Mouse (Mus musculus): ENCODE data around the gene H2-D1. TPM values are rescaled to one million over a fixed set of nuclear protein-coding genes. Genes with fewer than 3 reads are reported as not detected.
"Not testable (repeated sequence)": the region's sequence is repeated elsewhere in the genome, so short reads cannot be mapped to it uniquely, and the experiment has no call there.

H2-D1 gene
- polyA plus RNA-seq, 1 experiment from 2014 or later: 90.8 TPM

- Histone ChIP-seq H3K27ac (ENCODE audit: low read depth, low read length) (no peak overlapping the region), H3K4me3 (ENCODE audit: low read depth, low read length) (no peak overlapping the region), H3K9me3 (ENCODE audit: control insufficient read depth, low read length) (no peaks in the 10 kb centered on the region), H3K4me1 (replicated peaks; ENCODE audit: control insufficient read depth, insufficient read depth, low read length) (peaks cover 4% of the 10 kb centered on the region; the same call in 1 of the 2 replicates), H3K27me3 (replicated peaks; ENCODE audit: control insufficient read depth, insufficient read depth, low read length) (no peaks in the 10 kb centered on the region), H3K4me2 (no peak overlapping the region), H3K9ac (ENCODE audit: low read depth, low read length) (no peak overlapping the region), H3K36me3 (ENCODE audit: control insufficient read depth, insufficient read depth, low read length) (peaks cover 19% of the 10 kb centered on the region; the same call in 1 of the 2 replicates)
- 78% methylated on average over 14 of the region's 14 CpGs for WGBS
- no peak for DNase-seq (ENCODE audit: low spot score)
- ATAC-seq (replicated peaks; ENCODE audit: low FRiP score): no peak
These were observed 35.9 kb upstream of the H2-D1 start for GRCm38 (mm10) chr17:35226561-35227046.

DNA sequence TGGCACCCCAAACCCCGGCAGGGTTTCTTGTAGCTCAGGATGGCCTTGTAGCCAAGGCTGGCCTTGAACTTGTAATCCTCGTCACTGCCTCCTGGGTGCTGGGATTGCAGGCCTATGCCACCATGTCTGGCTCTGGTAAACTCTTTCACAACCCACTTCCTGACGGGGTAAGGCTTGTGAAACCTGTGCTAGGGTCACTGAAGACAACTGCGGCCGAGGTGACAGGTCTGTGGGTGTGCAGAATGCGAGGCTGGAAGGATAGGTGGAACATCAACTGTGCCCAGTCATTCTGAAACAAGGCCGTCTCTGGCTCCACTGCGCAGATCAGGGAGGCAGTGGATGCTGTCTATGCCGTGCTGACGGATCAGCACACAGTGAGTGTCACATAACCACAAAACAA is 31.5 kb upstream of the H2-D1 start:
- H3K36me3 ChIP-seq (ENCODE audit: control insufficient read depth, insufficient read depth, low read length): peaks cover 19% of the 10 kb centered on the region; the same call in 1 of the 2 replicates

DNA sequence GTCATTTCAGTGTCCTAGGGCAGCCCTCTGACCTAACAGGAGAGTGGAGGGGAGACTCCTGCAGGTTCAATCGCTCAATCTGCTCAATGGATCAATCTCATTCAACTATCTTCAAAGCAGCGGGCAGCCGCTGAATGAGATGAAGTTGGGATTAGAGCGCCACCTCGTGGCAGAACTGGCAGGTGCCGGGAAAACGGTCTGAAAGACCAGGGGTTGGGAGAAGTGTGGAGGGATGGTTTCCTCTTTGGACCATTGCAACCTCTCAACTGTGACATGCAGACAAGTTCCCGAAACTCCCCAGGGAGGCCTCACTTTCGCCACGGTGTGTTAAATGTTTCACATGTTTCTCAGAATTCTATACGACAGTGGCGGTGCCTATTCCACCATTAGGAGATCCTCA is 30.5 kb upstream of the H2-D1 start:
- 0 out of 2 replicates have a peak overlapping the region, but pooled peaks have one; percentile 25 for H3K27ac ChIP-seq (ENCODE audit: low read depth, low read length)
- H3K27me3 ChIP-seq (replicated peaks; ENCODE audit: control insufficient read depth, insufficient read depth, low read length): no peaks in the 10 kb centered on the region
- H3K9me3 ChIP-seq (ENCODE audit: control insufficient read depth, low read length): no peaks in the 10 kb centered on the region
- peaks cover 19% of the 10 kb centered on the region; the same call in 1 of the 2 replicates for H3K36me3 ChIP-seq (ENCODE audit: control insufficient read depth, insufficient read depth, low read length)
- peak overlapping the region; percentile 12; the same call in 1 of the 2 replicates for H3K4me3 ChIP-seq (ENCODE audit: low read depth, low read length)
- 10% methylated on average over 12 of the region's 12 CpGs for WGBS
- 0 out of 2 replicates have a peak overlapping the region, but pooled peaks have one; percentile 25 for H3K9ac ChIP-seq (ENCODE audit: low read depth, low read length)
- DNase-seq (ENCODE audit: low spot score): peak; percentile 81
- peaks cover 20% of the 10 kb centered on the region for H3K4me1 ChIP-seq (replicated peaks; ENCODE audit: control insufficient read depth, insufficient read depth, low read length)
- peak overlapping the region; percentile 79 for H3K4me2 ChIP-seq
- ATAC-seq (replicated peaks; ENCODE audit: low FRiP score): no peak

More for the DNA sequence above, 31.5 kb upstream of the H2-D1 start:
- Histone ChIP-seq H3K9ac (ENCODE audit: low read depth, low read length) (no peak overlapping the region), H3K4me3 (ENCODE audit: low read depth, low read length) (no peak overlapping the region), H3K9me3 (ENCODE audit: control insufficient read depth, low read length) (no peaks in the 10 kb centered on the region), H3K4me1 (replicated peaks; ENCODE audit: control insufficient read depth, insufficient read depth, low read length) (peaks cover 15% of the 10 kb centered on the region), H3K27ac (ENCODE audit: low read depth, low read length) (no peak overlapping the region), H3K27me3 (replicated peaks; ENCODE audit: control insufficient read depth, insufficient read depth, low read length) (no peaks in the 10 kb centered on the region), H3K4me2 (no peak overlapping the region)
- ATAC-seq (replicated peaks; ENCODE audit: low FRiP score) (no peak), DNase-seq (ENCODE audit: low spot score) (no peak)
- 91% methylated on average over 10 of the region's 10 CpGs for WGBS

DNA sequence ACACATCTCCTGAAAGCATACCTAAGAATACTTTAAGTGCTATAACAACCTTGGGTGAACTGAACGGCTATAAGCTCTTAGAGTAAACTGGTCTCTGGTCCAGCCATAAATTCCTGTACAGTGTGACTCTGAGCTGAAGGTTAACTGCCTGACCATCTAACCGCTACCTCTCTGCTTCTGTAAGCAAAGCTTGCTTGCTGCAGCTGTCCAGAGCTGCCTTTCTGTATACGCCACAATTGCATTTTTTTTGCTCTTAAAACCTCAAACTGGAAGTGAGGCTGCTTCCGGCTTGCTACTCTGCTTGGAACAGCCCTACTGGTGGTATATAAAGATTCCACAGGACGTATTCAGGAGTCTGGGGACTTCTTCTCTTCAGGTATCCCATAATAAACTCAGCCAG is 29.9 kb upstream of the H2-D1 start:
- H3K4me3 ChIP-seq (ENCODE audit: low read depth, low read length): peak overlapping the region; percentile 12; the same call in 1 of the 2 replicates
- H3K4me2 ChIP-seq: peak overlapping the region; percentile 79
- ATAC-seq (replicated peaks; ENCODE audit: low FRiP score) (no peak), DNase-seq (ENCODE audit: low spot score) (no peak)
- peaks cover 20% of the 10 kb centered on the region for H3K4me1 ChIP-seq (replicated peaks; ENCODE audit: control insufficient read depth, insufficient read depth, low read length)
- WGBS: 84% methylated on average over 5 of the region's 5 CpGs
- H3K27ac ChIP-seq (ENCODE audit: low read depth, low read length): peak overlapping the region; percentile 25; the same call in 1 of the 2 replicates
- no peaks in the 10 kb centered on the region for H3K27me3 ChIP-seq (replicated peaks; ENCODE audit: control insufficient read depth, insufficient read depth, low read length)
- H3K9ac ChIP-seq (ENCODE audit: low read depth, low read length): 0 out of 2 replicates have a peak overlapping the region, but pooled peaks have one; percentile 25
- peaks cover 19% of the 10 kb centered on the region; the same call in 1 of the 2 replicates for H3K36me3 ChIP-seq (ENCODE audit: control insufficient read depth, insufficient read depth, low read length)
- H3K9me3 ChIP-seq (ENCODE audit: control insufficient read depth, low read length): no peaks in the 10 kb centered on the region

DNA sequence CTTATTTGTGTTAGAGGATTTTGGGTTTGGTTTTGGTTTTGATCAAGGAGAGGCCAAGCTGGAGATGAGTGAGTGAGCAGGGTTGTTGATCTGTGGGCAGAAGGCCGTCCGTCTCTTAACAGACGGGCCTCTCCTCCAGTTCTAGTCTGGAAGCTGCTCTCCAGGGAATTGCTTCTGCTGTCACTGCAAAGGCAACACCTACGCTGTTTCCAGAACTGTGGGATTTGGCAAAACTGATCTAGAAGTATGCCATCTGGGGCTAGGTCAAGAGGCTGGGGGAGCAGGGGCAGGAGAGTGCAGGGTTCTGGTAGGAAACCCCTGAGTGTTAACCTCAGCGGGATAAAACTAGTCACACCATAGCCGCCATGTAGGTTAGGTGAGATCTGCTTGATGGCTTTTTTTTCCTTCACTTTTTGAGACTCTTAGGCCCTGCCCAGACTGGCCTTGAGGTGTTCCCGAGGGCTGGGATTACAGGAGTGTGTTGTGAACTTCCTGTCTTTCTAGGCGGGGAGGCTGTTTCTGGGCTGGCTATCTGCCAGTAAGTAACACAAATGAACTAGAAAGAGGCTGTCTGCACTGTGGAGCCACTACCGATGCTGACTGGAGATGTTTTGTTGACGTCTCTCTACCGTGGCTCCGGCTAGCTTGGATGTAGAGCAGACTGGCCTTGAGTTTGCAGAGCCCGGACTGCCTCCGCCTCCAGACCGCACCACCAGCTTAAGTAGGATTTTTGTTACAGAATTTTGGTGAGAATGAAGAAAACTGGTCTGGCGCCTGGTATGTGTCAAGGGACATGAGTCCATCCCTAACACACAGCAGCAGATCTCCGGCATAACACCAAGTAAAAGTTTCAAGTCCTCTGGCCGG is 29.2 kb upstream of the H2-D1 start, which contains the start of gene Atp6v1g2:
Gene Atp6v1g2 (plus strand): TSS at position 547 of the 867 bp plus-strand sequence.
- H3K27me3 ChIP-seq (replicated peaks; ENCODE audit: control insufficient read depth, insufficient read depth, low read length): no peaks in the 10 kb centered on the region
- no peak for ATAC-seq (replicated peaks; ENCODE audit: low FRiP score)
- WGBS: 71% methylated on average over 18 of the region's 18 CpGs
- H3K9me3 ChIP-seq (ENCODE audit: control insufficient read depth, low read length): no peaks in the 10 kb centered on the region
- DNase-seq (ENCODE audit: low spot score): no peak
- H3K9ac ChIP-seq (ENCODE audit: low read depth, low read length): peak within 1 kb of the TSS; percentile 88
- peak within 1 kb of the TSS; percentile 79 for H3K4me2 ChIP-seq
- H3K36me3 ChIP-seq (ENCODE audit: control insufficient read depth, insufficient read depth, low read length): peaks cover 19% of the 10 kb centered on the region; the same call in 1 of the 2 replicates
- peak within 1 kb of the TSS; percentile 71 for H3K4me3 ChIP-seq (ENCODE audit: low read depth, low read length)
- peak within 1 kb of the TSS; percentile 95 for H3K27ac ChIP-seq (ENCODE audit: low read depth, low read length)
- H3K4me1 ChIP-seq (replicated peaks; ENCODE audit: control insufficient read depth, insufficient read depth, low read length): peaks cover 20% of the 10 kb centered on the region

DNA sequence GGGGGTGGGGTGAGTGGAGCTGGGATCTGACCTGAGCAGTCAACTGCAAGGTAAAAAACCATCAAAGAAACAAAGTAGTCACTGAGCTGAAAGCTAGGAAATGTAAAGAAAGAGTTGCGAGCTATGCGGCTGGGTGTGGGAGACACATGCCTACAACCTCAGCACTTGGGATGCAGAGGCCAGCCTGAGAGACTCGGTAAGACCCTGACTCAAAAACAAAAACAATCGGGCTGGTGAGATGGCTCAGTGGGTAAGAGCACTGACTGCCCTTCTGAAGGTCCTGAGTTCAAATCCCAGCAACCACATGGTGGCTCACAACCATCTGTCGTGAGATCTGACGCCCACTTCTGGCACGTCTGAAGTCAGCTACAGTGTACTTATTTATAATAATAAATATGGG is 28.4 kb upstream of the H2-D1 start:
- Histone ChIP-seq H3K4me1 (replicated peaks; ENCODE audit: control insufficient read depth, insufficient read depth, low read length) (peaks cover 20% of the 10 kb centered on the region), H3K36me3 (ENCODE audit: control insufficient read depth, insufficient read depth, low read length) (peaks cover 19% of the 10 kb centered on the region; the same call in 1 of the 2 replicates), H3K9ac (ENCODE audit: low read depth, low read length) (peak overlapping the region; percentile 88), H3K4me2 (peak overlapping the region; percentile 79), H3K27ac (ENCODE audit: low read depth, low read length) (peak overlapping the region; percentile 95), H3K4me3 (ENCODE audit: low read depth, low read length) (peak overlapping the region; percentile 71)
- ATAC-seq (replicated peaks; ENCODE audit: low FRiP score); H3K27me3 ChIP-seq (replicated peaks; ENCODE audit: control insufficient read depth, insufficient read depth, low read length); H3K9me3 ChIP-seq (ENCODE audit: control insufficient read depth, low read length); DNase-seq (ENCODE audit: low spot score): not testable (repeated sequence)
- WGBS: 72% methylated on average over 7 of the region's 7 CpGs

DNA sequence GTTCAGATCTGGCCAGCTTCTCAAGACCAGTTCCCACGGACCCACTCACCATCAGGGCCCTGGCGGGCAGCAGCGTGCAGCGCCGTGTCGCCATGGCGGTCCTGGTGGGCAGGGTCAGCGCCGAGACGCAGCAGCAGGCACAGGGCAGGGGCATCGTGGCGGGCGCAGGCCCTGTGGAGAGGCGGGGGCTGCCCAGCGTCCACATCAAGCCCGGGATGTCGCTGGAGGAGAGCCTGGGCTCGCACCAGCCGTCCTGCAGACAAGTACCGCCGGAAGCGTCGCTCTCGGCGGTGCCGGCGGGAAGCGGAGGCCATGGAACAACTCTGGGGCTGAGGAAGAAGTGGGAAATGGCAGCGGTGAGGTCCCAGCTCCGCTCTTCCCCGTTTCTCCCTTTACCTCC is 27.6 kb upstream of the H2-D1 start:
- ATAC-seq (replicated peaks; ENCODE audit: low FRiP score) (peak; percentile 11; the same call in 1 of the 2 replicates), DNase-seq (ENCODE audit: low spot score) (peak; percentile 61)
- Histone ChIP-seq H3K4me3 (ENCODE audit: low read depth, low read length) (peak overlapping the region; percentile 71), H3K9ac (ENCODE audit: low read depth, low read length) (peak overlapping the region; percentile 88), H3K27me3 (replicated peaks; ENCODE audit: control insufficient read depth, insufficient read depth, low read length) (no peaks in the 10 kb centered on the region), H3K4me2 (peak overlapping the region; percentile 79), H3K36me3 (ENCODE audit: control insufficient read depth, insufficient read depth, low read length) (peaks cover 12% of the 10 kb centered on the region; the same call in 1 of the 2 replicates), H3K9me3 (ENCODE audit: control insufficient read depth, low read length) (no peaks in the 10 kb centered on the region), H3K4me1 (replicated peaks; ENCODE audit: control insufficient read depth, insufficient read depth, low read length) (peaks cover 20% of the 10 kb centered on the region), H3K27ac (ENCODE audit: low read depth, low read length) (peak overlapping the region; percentile 95)
- 2% methylated on average over 31 of the region's 31 CpGs for WGBS

DNA sequence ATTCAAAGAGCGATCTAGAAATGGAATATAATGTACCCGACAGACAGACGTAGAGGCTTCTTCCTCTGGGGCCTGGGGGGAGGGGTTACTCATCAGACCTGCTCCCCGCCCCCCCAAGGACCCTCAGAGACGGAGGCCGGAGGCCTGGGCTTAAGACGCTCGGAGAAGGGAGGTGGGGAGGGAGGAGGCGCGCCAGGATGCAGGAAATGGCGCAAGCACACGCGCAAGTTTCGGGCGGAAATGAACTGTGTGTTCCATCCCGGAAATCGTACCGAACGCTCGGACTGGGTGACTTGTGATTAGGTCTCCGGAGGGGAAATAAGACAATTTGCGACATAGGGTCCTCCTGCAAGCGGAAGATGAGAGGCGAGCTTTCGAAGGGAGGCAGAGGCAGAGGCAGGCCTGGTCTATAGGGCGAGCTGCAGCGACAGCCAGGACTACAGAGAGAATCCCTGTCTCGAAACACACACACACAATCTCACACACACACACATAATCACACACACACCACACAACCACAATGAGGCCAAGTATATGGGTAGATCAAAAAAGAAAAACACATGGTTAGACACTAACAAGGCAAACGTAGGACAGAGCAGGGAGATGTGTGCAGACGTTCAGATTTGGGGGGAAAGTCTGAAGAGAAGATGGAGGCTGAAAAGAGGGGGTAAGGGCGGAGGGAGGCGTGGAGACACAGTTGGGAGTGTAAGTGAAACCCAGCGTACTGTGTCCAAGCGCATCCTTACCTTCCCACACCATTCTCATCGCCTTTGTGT is 26.7 kb upstream of the H2-D1 start, which contains the start of gene Nfkbil1:
Gene Nfkbil1 (minus strand): TSS at position 179 of the 776 bp plus-strand sequence.
- Histone ChIP-seq H3K9ac (ENCODE audit: low read depth, low read length) (peak within 1 kb of the TSS; percentile 88), H3K27me3 (replicated peaks; ENCODE audit: control insufficient read depth, insufficient read depth, low read length) (no peaks in the 10 kb centered on the region), H3K9me3 (ENCODE audit: control insufficient read depth, low read length) (no peaks in the 10 kb centered on the region), H3K4me1 (replicated peaks; ENCODE audit: control insufficient read depth, insufficient read depth, low read length) (peaks cover 25% of the 10 kb centered on the region), H3K27ac (ENCODE audit: low read depth, low read length) (peak within 1 kb of the TSS; percentile 95), H3K4me3 (ENCODE audit: low read depth, low read length) (peak within 1 kb of the TSS; percentile 71), H3K4me2 (peak within 1 kb of the TSS; percentile 79), H3K36me3 (ENCODE audit: control insufficient read depth, insufficient read depth, low read length) (peaks cover 12% of the 10 kb centered on the region; the same call in 1 of the 2 replicates)
- ATAC-seq (replicated peaks; ENCODE audit: low FRiP score) (peak; percentile 83), DNase-seq (ENCODE audit: low spot score) (peak; percentile 84)
- under 1% methylated on average over 35 of the region's 35 CpGs for WGBS

Data from liver, embryonic 11.5 days (tissue).